Comparison of ENCODE assay signal across 9 mouse cellular contexts in the genomic region with DNA sequence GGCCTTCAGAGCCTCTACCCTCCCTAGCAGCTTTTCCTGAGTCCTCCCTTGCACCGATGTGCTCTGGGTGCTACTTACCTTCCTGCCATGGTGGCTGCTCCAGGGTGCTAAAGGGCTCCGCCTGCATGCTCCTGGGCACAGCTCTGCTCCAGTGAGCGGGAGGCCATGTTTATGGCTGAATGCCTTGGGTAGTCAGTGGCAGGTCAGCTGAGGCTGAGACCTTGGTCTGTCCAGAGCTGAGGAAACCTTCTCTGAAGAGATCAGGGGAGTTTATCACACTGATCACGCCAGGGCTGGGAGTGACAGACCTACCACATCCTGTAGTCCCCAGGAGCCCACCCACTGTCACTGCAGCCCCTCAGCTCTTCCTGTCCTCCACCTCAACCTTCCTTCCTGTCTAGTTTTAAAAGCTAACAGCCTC. TPM values are rescaled to one million over a fixed set of nuclear protein-coding genes. Genes with fewer than 3 reads are reported as not detected.
A peak's percentile ranks its signal among the peaks of the same experiment; 100 is the strongest.
DNase-seq lines count a peak whose midpoint lies in the region; ATAC-seq lines count a peak whose summit lies in the region.
"Had no signal": no experiment of that assay in that cellular context is flagged by ENCODE, and none has a peak within 500 bp of the region (broad histone marks: within the 10 kb centered on the region; RNA-seq: fewer than 3 reads in every experiment).

Nlrc3 (minus strand) TSS at position 382 of the 421 bp plus-strand sequence.

- H3K4me3 ChIP-seq in intestine, embryonic 15.5 days (replicated peaks): no peak within 1 kb of the TSS
- H3K4me3 ChIP-seq: embryonic facial prominence, embryonic 13.5 days had no signal

- peak; percentile 56 for ATAC-seq in intestine, embryonic 15.5 days

- no peak within 1 kb of the TSS for H3K27ac ChIP-seq in intestine, embryonic 15.5 days
- H3K27ac ChIP-seq: embryonic facial prominence, embryonic 13.5 days had no signal

- H3K27me3 ChIP-seq in intestine, embryonic 15.5 days (replicated peaks): no peaks in the 10 kb centered on the region
- H3K27me3 ChIP-seq: embryonic facial prominence, embryonic 13.5 days had no signal

- DNase-seq in adrenal gland, postnatal 14 days: peak; percentile 43
- DNase-seq in adrenal gland, adult 18-20 months (ENCODE audit: low spot score in 2 of 2): no peak
- peak; percentile 93 for DNase-seq in 416B (ENCODE audit: low read depth)
- DNase-seq in lung, postnatal 10 days: peak; percentile 12
- no peak for DNase-seq in gastrocnemius, postnatal 4 days (ENCODE audit: low spot score in 2 of 2)
- no peak for DNase-seq in right cerebral cortex, postnatal 4 days
- DNase-seq in layer of hippocampus, adult 9-11 months: no peak

- no peak within 1 kb of the TSS for H3K9ac ChIP-seq in intestine, embryonic 15.5 days
- H3K9ac ChIP-seq: embryonic facial prominence, embryonic 13.5 days had no signal

- 0 out of 2 replicates have a peak, but pooled peaks cover 2% of the 10 kb centered on the region for H3K4me1 ChIP-seq in intestine, embryonic 15.5 days (replicated peaks)
- H3K4me1 ChIP-seq: embryonic facial prominence, embryonic 13.5 days had no signal

- 61% methylated on average over 4 of the region's 4 CpGs for WGBS in intestine, embryonic 15.5 days

- H3K36me3 ChIP-seq in intestine, embryonic 15.5 days: peaks cover 26% of the 10 kb centered on the region

- H3K9me3 ChIP-seq in intestine, embryonic 15.5 days: no peaks in the 10 kb centered on the region
- H3K9me3 ChIP-seq: embryonic facial prominence, embryonic 13.5 days had no signal

- no peak within 1 kb of the TSS for H3K4me2 ChIP-seq in intestine, embryonic 15.5 days (replicated peaks)
- H3K4me2 ChIP-seq: embryonic facial prominence, embryonic 13.5 days had no signal

RNA-seq across cellular contexts. Expression of gene Nlrc3, which starts in this region (rescaled TPM):
- 2.6 and 5.8 TPM in 2 replicates for total RNA-seq in adrenal gland, postnatal 14 days (2021)
- total RNA-seq in adrenal gland, adult 18-20 months (2021): 1 to 10 TPM; 2.4 to 2.6 TPM
- polyA plus RNA-seq in intestine, embryonic 15.5 days (2015; fragmentation: Nextera tagmentation; extraction: Ambion mirVana): 1.00 and 1.0 TPM in 2 replicates
- total RNA-seq in gastrocnemius, postnatal 4 days (2021): 1 to 10 TPM; 2.5 to 3.6 TPM

Comparison
In these comparisons a context has a peak if more than half of its experiments do, and no peak if none do; other contexts are left out.
1. DNase-seq: peak in adrenal gland, postnatal 14 days (single experiment), 416B (single experiment) and lung, postnatal 10 days (single experiment); none in adrenal gland, adult 18-20 months (0 of 2), gastrocnemius, postnatal 4 days (0 of 2), right cerebral cortex, postnatal 4 days (single experiment) and layer of hippocampus, adult 9-11 months (single experiment).